Comparison of ENCODE assay signal across 9 mouse cellular contexts in genomic region chr2:84455236-84455799, GRCm38 (mm10). TPM values are rescaled to one million over a fixed set of nuclear protein-coding genes. Genes with fewer than 3 reads are reported as not detected.
A peak's percentile ranks its signal among the peaks of the same experiment; 100 is the strongest.
DNase-seq lines count a peak whose midpoint lies in the region; ATAC-seq and TF ChIP-seq lines count a peak whose summit lies in the region.
"Had no signal": no experiment of that assay in that cellular context is flagged by ENCODE, and none has a peak within 500 bp of the region (broad histone marks: within the 10 kb centered on the region; RNA-seq: fewer than 3 reads in every experiment).

No protein-coding gene starts in this region.

- H3ac ChIP-seq in C2C12 (ENCODE audit: control insufficient read depth, insufficient read length, low read depth): no peak overlapping the region

- DNase-seq in MN1 (ENCODE audit: low spot score): peak; percentile 80
- peak; percentile 90 for DNase-seq in embryo, embryonic 10 days (ENCODE audit: low spot score)
- DNase-seq in kidney, postnatal 0 days (ENCODE audit: low spot score): peak; percentile 94
- DNase-seq in liver, embryonic 13.5 days: peak; percentile 38
- peak; percentile 46 for DNase-seq in neural tube, embryonic 11.5 days (ENCODE audit: low spot score)
- DNase-seq in gastrocnemius, postnatal 10 days: no peak

- H3K9ac ChIP-seq in heart, embryonic 12.5 days: peak overlapping the region; percentile 54; the same call in 1 of the 2 replicates
- H3K9ac ChIP-seq in kidney, postnatal 0 days (ENCODE audit: low read depth, low read length): no peak overlapping the region
- H3K9ac ChIP-seq in liver, embryonic 13.5 days: no peak overlapping the region
- H3K9ac ChIP-seq in neural tube, embryonic 11.5 days (ENCODE audit: low read length): no peak overlapping the region
- H3K9ac ChIP-seq: limb, embryonic 15.5 days had no signal

- H3K79me3 ChIP-seq in C2C12 (ENCODE audit: low read depth): no peaks in the 10 kb centered on the region

- H3K27ac ChIP-seq in heart, embryonic 12.5 days (ENCODE audit: poor library complexity, severe bottlenecking): 0 out of 2 replicates have a peak overlapping the region, but pooled peaks have one; percentile 23
- no peak overlapping the region for H3K27ac ChIP-seq in kidney, postnatal 0 days
- no peak overlapping the region for H3K27ac ChIP-seq in liver, embryonic 13.5 days
- no peak overlapping the region for H3K27ac ChIP-seq in neural tube, embryonic 11.5 days (ENCODE audit: low read depth, low read length)
- H3K27ac ChIP-seq: limb, embryonic 15.5 days had no signal

- no peaks in the 10 kb centered on the region for H3K9me3 ChIP-seq in heart, embryonic 12.5 days (replicated peaks)
- H3K9me3 ChIP-seq in kidney, postnatal 0 days (replicated peaks; ENCODE audit: low read length): no peaks in the 10 kb centered on the region
- H3K9me3 ChIP-seq in liver, embryonic 13.5 days (replicated peaks): no peaks in the 10 kb centered on the region
- H3K9me3 ChIP-seq in neural tube, embryonic 11.5 days (ENCODE audit: control insufficient read depth, low read length): no peaks in the 10 kb centered on the region
- H3K9me3 ChIP-seq: limb, embryonic 15.5 days had no signal

- H3K4me3 ChIP-seq in C2C12 (ENCODE audit: insufficient read depth, poor library complexity, severe bottlenecking): no peak overlapping the region
- H3K4me3 ChIP-seq in heart, embryonic 12.5 days: no peak overlapping the region
- no peak overlapping the region for H3K4me3 ChIP-seq in kidney, postnatal 0 days (replicated peaks; ENCODE audit: low read depth, low read length)
- no peak overlapping the region for H3K4me3 ChIP-seq in liver, embryonic 13.5 days (replicated peaks)
- no peak overlapping the region for H3K4me3 ChIP-seq in neural tube, embryonic 11.5 days (ENCODE audit: low read depth, low read length)
- H3K4me3 ChIP-seq: limb, embryonic 15.5 days had no signal

- TF ChIP-seq CTCF in C2C12 (IDR thresholded peaks at IDR 0.05; ENCODE audit: control insufficient read depth, insufficient read depth, insufficient read length): peak; percentile 25
- TF ChIP-seq CTCF in kidney, postnatal 0 days (IDR thresholded peaks at IDR 0.05; ENCODE audit: low read depth): peak; percentile 89

- peaks cover 16% of the 10 kb centered on the region; the same call in 1 of the 2 replicates for H3K4me1 ChIP-seq in heart, embryonic 12.5 days (replicated peaks)
- H3K4me1 ChIP-seq in kidney, postnatal 0 days (replicated peaks; ENCODE audit: insufficient read depth, low read length): no peaks in the 10 kb centered on the region
- H3K4me1 ChIP-seq in liver, embryonic 13.5 days (replicated peaks): peaks cover 22% of the 10 kb centered on the region
- H3K4me1 ChIP-seq in neural tube, embryonic 11.5 days (ENCODE audit: control insufficient read depth, insufficient read depth, low read length): no peaks in the 10 kb centered on the region
- H3K4me1 ChIP-seq: limb, embryonic 15.5 days had no signal

- H3K27me3 ChIP-seq in C2C12 (ENCODE audit: control insufficient read depth, insufficient read depth, insufficient read length): no peaks in the 10 kb centered on the region
- H3K27me3 ChIP-seq in heart, embryonic 12.5 days (replicated peaks): no peaks in the 10 kb centered on the region
- no peaks in the 10 kb centered on the region for H3K27me3 ChIP-seq in kidney, postnatal 0 days (ENCODE audit: insufficient read depth, low read length)
- no peaks in the 10 kb centered on the region for H3K27me3 ChIP-seq in liver, embryonic 13.5 days
- H3K27me3 ChIP-seq in neural tube, embryonic 11.5 days (ENCODE audit: control insufficient read depth, insufficient read depth, low read length): no peaks in the 10 kb centered on the region
- H3K27me3 ChIP-seq: limb, embryonic 15.5 days had no signal

- ATAC-seq in heart, embryonic 12.5 days (ENCODE audit: insufficient number of reproducible peaks, low FRiP score): no peak; the same call in 1 of the 2 replicates
- ATAC-seq in kidney, postnatal 0 days (replicated peaks; ENCODE audit: low FRiP score, low read depth): peak; percentile 76
- ATAC-seq in liver, embryonic 13.5 days (ENCODE audit: low read depth): peak; percentile 47; the same call in 1 of the 2 replicates
- ATAC-seq in neural tube, embryonic 11.5 days (ENCODE audit: insufficient read depth, low FRiP score, low TSS enrichment): 0 out of 2 replicates have a peak, but pooled peaks have one; percentile 58

- no peaks in the 10 kb centered on the region for H3K79me2 ChIP-seq in C2C12 (ENCODE audit: control insufficient read depth, insufficient read depth)

- peaks cover 3% of the 10 kb centered on the region for H3K36me3 ChIP-seq in C2C12 (ENCODE audit: control insufficient read depth, insufficient read depth)
- no peaks in the 10 kb centered on the region for H3K36me3 ChIP-seq in heart, embryonic 12.5 days
- H3K36me3 ChIP-seq in kidney, postnatal 0 days (ENCODE audit: insufficient read depth, low read length): no peaks in the 10 kb centered on the region
- no peaks in the 10 kb centered on the region; the same call in 1 of the 2 replicates for H3K36me3 ChIP-seq in liver, embryonic 13.5 days
- H3K36me3 ChIP-seq in neural tube, embryonic 11.5 days (ENCODE audit: control insufficient read depth, insufficient read depth, low read length): no peaks in the 10 kb centered on the region
- H3K36me3 ChIP-seq: limb, embryonic 15.5 days had no signal

- peak overlapping the region; percentile 45 for H3K4me2 ChIP-seq in heart, embryonic 12.5 days
- H3K4me2 ChIP-seq in kidney, postnatal 0 days (ENCODE audit: low read length): peak overlapping the region; percentile 33; the same call in 1 of the 2 replicates
- no peak overlapping the region for H3K4me2 ChIP-seq in liver, embryonic 13.5 days
- no peak overlapping the region for H3K4me2 ChIP-seq in neural tube, embryonic 11.5 days (ENCODE audit: low read depth)
- H3K4me2 ChIP-seq: limb, embryonic 15.5 days had no signal

- 6% methylated on average over 5 of the region's 5 CpGs for WGBS in heart, embryonic 12.5 days
- 5% methylated on average over 5 of the region's 5 CpGs for WGBS in kidney, postnatal 0 days
- WGBS in liver, embryonic 13.5 days (ENCODE audit: insufficient replicate concordance): 9% methylated on average over 5 of the region's 5 CpGs
- 11% methylated on average over 5 of the region's 5 CpGs for WGBS in neural tube, embryonic 11.5 days

TF ChIP-seq in C2C12, 6 proteins besides CTCF, POLR2A, EP300 and RAD21:
- no peak for TF ChIP-seq USF1 (IDR thresholded peaks at IDR 0.05; ENCODE audit: low read depth)
- no peak for TF ChIP-seq MAX (IDR thresholded peaks at IDR 0.05)
- TF ChIP-seq MYOD1 (IDR thresholded peaks at IDR 0.05; ENCODE audit: control insufficient read depth, insufficient read length, low read depth): no peak
- TF ChIP-seq FOSL1 (IDR thresholded peaks at IDR 0.05; ENCODE audit: insufficient read depth, low read length, poor library complexity, severe bottlenecking): no peak
- TF ChIP-seq MYOG (IDR thresholded peaks at IDR 0.05; ENCODE audit: control insufficient read depth, extremely low read depth, insufficient read length): no peak
- TF ChIP-seq CEBPB (IDR thresholded peaks at IDR 0.05; ENCODE audit: low read depth): no peak

RNA-seq across cellular contexts. Expression of gene Tfpi, which starts 21.3 kb away (rescaled TPM):
- 7.6 TPM for polyA plus RNA-seq in C2C12 (2012; fragmentation: generic; extraction: Trizol)
- 78.8 and 80.0 TPM in 2 replicates for polyA plus RNA-seq in heart, embryonic 12.5 days (2016; fragmentation: Nextera tagmentation; extraction: Ambion mirVana)
- 29.5 and 34.7 TPM in 2 replicates for polyA plus RNA-seq in kidney, postnatal 0 days (2015; fragmentation: Nextera tagmentation; extraction: Ambion mirVana)
- 23.0 and 28.3 TPM in 2 replicates for polyA plus RNA-seq in liver, embryonic 13.5 days (2015; fragmentation: Nextera tagmentation; extraction: Ambion mirVana)
- polyA plus RNA-seq in neural tube, embryonic 11.5 days (2014; fragmentation: Nextera tagmentation; extraction: Ambion mirVana): 24.5 and 27.0 TPM in 2 replicates
- 10 to 100 TPM; 11.3 to 13.0 TPM for total RNA-seq in gastrocnemius, postnatal 10 days (2021)

RNA-seq across cellular contexts. Expression of gene Calcrl, which starts 30.1 kb away (rescaled TPM):
- polyA plus RNA-seq in C2C12 (2012; fragmentation: generic; extraction: Trizol): 3.8 TPM
- polyA plus RNA-seq in heart, embryonic 12.5 days (2016; fragmentation: Nextera tagmentation; extraction: Ambion mirVana): 65.1 and 69.5 TPM in 2 replicates
- 50.1 and 53.7 TPM in 2 replicates for polyA plus RNA-seq in kidney, postnatal 0 days (2015; fragmentation: Nextera tagmentation; extraction: Ambion mirVana)
- polyA plus RNA-seq in liver, embryonic 13.5 days (2015; fragmentation: Nextera tagmentation; extraction: Ambion mirVana): 11.5 and 18.7 TPM in 2 replicates
- 19.4 and 21.3 TPM in 2 replicates for polyA plus RNA-seq in neural tube, embryonic 11.5 days (2014; fragmentation: Nextera tagmentation; extraction: Ambion mirVana)
- 10 to 100 TPM; 24.5 to 31.6 TPM for total RNA-seq in gastrocnemius, postnatal 10 days (2021)

Comparison
In these comparisons a context has a peak if more than half of its experiments do, and no peak if none do; other contexts are left out.
1. H3K4me2 ChIP-seq: peak in heart, embryonic 12.5 days (single experiment) and kidney, postnatal 0 days (single experiment); none in liver, embryonic 13.5 days (single experiment) and neural tube, embryonic 11.5 days (single experiment).